9 mouse cellular contexts compared by ENCODE assay signal in genomic region chr17:72720753-72721152, GRCm38 (mm10).
DNase-seq lines count a peak whose midpoint lies in the region; ATAC-seq and TF ChIP-seq lines count a peak whose summit lies in the region.
"Had no signal": no experiment of that assay in that cellular context is flagged by ENCODE, and none has a peak within 500 bp of the region (broad histone marks: within the 10 kb centered on the region; RNA-seq: fewer than 3 reads in every experiment).

No protein-coding gene starts in this region.

- TF ChIP-seq EP300 in stomach, postnatal 0 days (optimal IDR thresholded peaks at IDR 0.05), result no peak

- H3K27me3 ChIP-seq in stomach, postnatal 0 days (ENCODE audit: control insufficient read depth, insufficient read depth, low read length), result no peaks in the 10 kb centered on the region
- no peaks in the 10 kb centered on the region for H3K27me3 ChIP-seq in heart, embryonic 10.5 days (ENCODE audit: insufficient read depth, poor library complexity, severe bottlenecking)

- no peaks in the 10 kb centered on the region for H3K9me3 ChIP-seq in stomach, postnatal 0 days (ENCODE audit: control insufficient read depth, low read length)
- H3K9me3 ChIP-seq in heart, embryonic 10.5 days, result no peaks in the 10 kb centered on the region

- no peak overlapping the region for H3K4me2 ChIP-seq in stomach, postnatal 0 days (replicated peaks; ENCODE audit: low read depth)

- no peak overlapping the region for H3K4me3 ChIP-seq in stomach, postnatal 0 days (ENCODE audit: low read depth, low read length)
- H3K4me3 ChIP-seq in heart, embryonic 10.5 days, result no peak overlapping the region

- DNase-seq in heart, postnatal 4 days, result peak; percentile 11
- no peak for DNase-seq in heart, postnatal 14 days
- DNase-seq in right cerebral cortex, postnatal 4 days, result peak; percentile 28
- no peak for DNase-seq in right cerebral cortex, postnatal 36 days (ENCODE audit: low spot score in 2 of 2)
- DNase-seq in kidney, postnatal 10 days, result peak; percentile 47
- DNase-seq in stomach, postnatal 0 days (ENCODE audit: low spot score), result peak; percentile 37
- no peak for DNase-seq in heart, embryonic 10.5 days (ENCODE audit: low spot score)
- no peak for DNase-seq in cerebellum, adult 9-11 months
- DNase-seq: lung, postnatal 14 days had no signal

- intact Hi-C loops in heart, postnatal 14 days (cut with DNase I), result no loop called here

- no peak overlapping the region for H3K9ac ChIP-seq in stomach, postnatal 0 days (ENCODE audit: low read length)

- peak; percentile 64 for TF ChIP-seq CTCF in stomach, postnatal 0 days (IDR thresholded peaks at IDR 0.05; ENCODE audit: low read depth)

- ATAC-seq in stomach, postnatal 0 days (ENCODE audit: low FRiP score, low TSS enrichment), result no peak

- H3K27ac ChIP-seq in stomach, postnatal 0 days (replicated peaks), result no peak overlapping the region
- no peak overlapping the region for H3K27ac ChIP-seq in heart, embryonic 10.5 days

- no peaks in the 10 kb centered on the region for H3K36me3 ChIP-seq in stomach, postnatal 0 days (ENCODE audit: control insufficient read depth, insufficient read depth, low read length)
- H3K36me3 ChIP-seq in heart, embryonic 10.5 days, result no peaks in the 10 kb centered on the region

- no peaks in the 10 kb centered on the region for H3K4me1 ChIP-seq in stomach, postnatal 0 days (replicated peaks; ENCODE audit: control insufficient read depth, insufficient read depth)
- H3K4me1 ChIP-seq in heart, embryonic 10.5 days, result no peaks in the 10 kb centered on the region

- WGBS in stomach, postnatal 0 days, result 49% methylated on average over 7 of the region's 7 CpGs
- WGBS in heart, embryonic 10.5 days, result 58% methylated on average over 7 of the region's 7 CpGs

Comparison
In these comparisons a context has a peak if more than half of its experiments do, and no peak if none do; other contexts are left out.
1. DNase-seq: peak in heart, postnatal 4 days (single experiment), right cerebral cortex, postnatal 4 days (single experiment), kidney, postnatal 10 days (single experiment) and stomach, postnatal 0 days (single experiment); none in heart, postnatal 14 days (0 of 2), right cerebral cortex, postnatal 36 days (0 of 2), heart, embryonic 10.5 days (single experiment) and cerebellum, adult 9-11 months (single experiment).